Mouse (Mus musculus) heart, adult 9 months (tissue): ENCODE results near the gene Gars.

ENCODE experiments used
- DNase-seq, 2 experiments: peaks; one replicate each; pipeline ENCODE4 v3.0.0; 2022; ENCODE audit warnings: low spot score in 2 of 2

The Gars gene

DNA sequence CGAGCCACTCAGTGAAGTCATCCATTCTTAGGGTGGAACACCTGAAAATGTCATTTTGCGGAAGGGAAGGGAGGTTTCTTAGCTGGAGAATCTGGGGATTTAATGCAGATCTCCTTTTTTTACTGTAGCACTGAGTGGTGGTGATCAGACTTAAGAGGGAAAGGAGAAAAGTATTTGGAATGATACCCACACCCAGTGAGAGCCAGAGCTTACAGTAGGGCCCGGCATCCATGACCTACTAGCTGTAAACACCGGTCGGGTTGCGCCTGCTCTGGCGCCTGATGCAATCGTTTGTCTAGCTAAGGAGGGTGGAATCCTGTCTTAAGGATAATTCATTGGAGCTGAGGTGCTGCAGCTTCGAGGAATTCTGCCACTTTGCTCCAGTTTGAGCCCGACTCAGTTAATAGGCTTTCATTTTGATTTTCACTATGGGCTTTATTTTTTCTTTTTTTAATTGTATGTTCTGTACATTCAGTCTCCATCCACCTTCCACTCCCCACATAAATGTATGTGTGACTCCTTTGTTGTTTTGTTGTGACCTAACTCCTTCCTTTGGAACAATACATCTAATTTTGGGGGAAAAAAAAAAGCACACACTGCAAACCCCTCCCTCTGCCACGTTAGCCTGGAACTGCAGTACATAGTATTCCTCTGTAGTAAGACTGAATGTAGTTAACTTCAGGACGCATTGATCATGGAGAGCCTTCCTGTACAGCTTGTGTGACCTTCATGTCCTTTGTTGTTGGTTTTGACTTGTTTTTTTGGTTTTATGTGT lies 1.1 kb downstream of the Gars start:
- no peak for DNase-seq

DNA sequence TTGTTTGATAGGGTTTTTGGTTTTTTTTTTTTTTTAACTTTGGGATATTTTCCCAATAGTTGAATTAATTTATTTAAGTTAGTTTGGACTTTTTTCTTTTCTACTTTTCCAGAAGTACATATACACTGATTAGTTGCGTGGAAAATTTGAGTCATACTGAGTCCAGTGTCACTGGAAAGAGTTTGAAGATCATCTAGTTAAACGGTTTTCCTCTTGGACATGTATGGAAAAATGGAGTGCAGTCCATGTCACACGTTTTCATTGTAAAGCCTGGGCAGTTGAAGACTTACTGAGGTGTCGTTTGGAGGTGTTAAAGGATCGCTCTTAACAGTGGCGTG lies 1.6 kb downstream of the Gars start:
- no peak for DNase-seq

- no peak for DNase-seq
Measured at GRCm38 (mm10) chr6:55040031-55040430, 2.2 kb downstream of the Gars start.

DNA sequence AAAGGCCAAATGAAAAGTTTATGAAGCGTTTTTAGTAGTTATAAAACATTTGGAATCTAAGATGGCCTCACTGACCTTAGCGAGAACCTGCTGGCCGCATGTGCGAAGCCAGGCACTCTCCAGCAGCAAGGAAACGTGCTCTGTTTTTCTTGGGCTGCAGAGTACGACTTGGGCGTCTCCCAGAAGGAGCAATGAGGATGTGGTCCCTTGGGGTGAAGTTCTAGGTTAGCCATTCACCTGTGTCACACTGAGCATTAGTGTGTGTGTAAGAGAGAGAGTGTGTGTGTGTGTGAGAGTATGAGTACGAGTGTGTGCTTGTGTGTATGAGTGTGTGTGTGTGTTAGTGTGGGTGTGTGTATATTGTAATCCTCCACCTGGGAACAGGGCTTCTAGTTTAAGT lies 5.4 kb downstream of the Gars start:
- no peak for DNase-seq

DNA sequence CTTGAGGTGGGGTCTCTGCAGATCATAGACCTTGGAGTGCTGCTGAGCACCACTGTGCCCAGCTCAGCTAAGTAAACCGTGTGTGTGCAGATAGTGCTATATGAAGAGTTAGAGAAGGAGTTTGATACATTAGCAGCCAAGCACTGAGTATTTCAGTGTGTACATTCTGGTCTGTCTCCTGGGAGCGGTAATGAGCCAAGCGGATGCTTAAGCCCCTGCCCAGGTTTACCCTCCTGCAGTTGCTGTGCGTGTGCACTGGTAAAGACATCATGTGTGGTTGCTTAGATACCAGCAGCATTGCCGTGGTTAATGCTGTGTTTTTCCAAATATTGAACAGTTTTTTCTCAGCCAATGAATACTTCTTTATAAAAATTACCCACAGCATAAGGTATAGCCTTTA lies 6.7 kb downstream of the Gars start:
- no peak for DNase-seq

GRCm38 (mm10) chr6:55045326-55045725 lies 7.5 kb downstream of the Gars start:
- no peak for DNase-seq

GRCm38 (mm10) chr6:55049186-55049585 lies 11.4 kb downstream of the Gars start:
- DNase-seq = no peak

DNA sequence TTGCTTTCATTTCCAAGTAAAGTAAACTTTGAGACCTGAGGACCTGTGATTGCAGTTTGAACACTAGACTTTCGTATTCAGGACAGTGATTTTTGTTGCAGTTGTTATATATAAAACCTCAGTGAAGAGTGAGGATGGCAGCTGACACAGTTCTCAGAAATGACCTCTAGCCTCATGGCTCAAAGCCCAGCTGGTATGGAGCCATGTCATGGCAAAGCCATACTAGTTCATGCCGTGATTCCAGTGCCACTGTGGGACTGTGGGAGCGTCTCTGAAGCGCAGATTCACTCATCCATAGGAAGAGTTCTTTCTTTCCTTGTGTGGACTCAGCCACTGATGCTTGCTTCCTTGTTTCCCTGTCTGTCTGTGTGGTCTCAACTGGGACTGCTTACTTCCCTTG lies 16.7 kb downstream of the Gars start:
- DNase-seq = no peak

- no peak for DNase-seq
Measured at GRCm38 (mm10) chr6:55057427-55057826, 19.6 kb downstream of the Gars start.

GRCm38 (mm10) chr6:55060241-55060825 lies 22.5 kb downstream of the Gars start:
- DNase-seq = no peak

DNA sequence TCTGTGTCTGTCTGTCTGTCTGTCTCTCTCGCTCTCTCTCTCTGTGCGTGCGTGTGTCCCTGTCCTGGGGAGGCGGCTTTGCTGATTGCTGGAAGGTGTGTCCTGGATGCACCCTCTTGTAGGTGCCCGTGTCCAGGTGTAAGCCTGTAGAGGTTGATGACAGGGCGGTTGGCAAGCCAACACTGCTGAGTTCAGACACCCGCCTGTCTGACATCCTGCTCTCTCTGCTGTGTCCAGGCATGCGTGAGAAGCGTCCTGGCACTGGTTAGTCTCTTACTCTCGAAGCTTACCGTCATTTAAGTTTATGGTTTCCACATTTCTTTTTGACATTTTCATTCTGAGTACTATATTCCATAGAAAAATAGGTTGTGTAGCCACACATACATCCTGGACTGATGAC lies 23.5 kb downstream of the Gars start:
- DNase-seq = no peak

GRCm38 (mm10) chr6:55062200-55062599 lies 24.4 kb downstream of the Gars start:
- no peak for DNase-seq

GRCm38 (mm10) chr6:55063793-55064476 lies 26.1 kb downstream of the Gars start:
- DNase-seq = no peak

DNA sequence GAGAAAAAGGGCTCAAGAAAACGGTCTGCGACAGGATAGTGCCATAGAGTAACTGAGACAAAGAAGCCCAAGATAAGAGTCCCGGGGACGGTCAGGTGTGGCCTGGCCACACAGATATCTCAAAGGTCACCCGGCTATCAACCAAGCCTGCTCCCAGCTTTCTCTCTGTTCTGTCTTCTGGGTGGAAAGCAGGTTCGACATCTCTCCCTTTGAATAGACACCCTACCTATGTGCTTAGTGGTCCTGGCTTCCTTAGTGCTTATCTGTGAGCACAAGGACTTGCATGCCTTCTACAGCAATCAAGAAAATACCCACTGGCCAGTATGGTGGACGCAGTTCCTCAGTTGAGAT lies 26.6 kb downstream of the Gars start:
- no peak for DNase-seq

DNA sequence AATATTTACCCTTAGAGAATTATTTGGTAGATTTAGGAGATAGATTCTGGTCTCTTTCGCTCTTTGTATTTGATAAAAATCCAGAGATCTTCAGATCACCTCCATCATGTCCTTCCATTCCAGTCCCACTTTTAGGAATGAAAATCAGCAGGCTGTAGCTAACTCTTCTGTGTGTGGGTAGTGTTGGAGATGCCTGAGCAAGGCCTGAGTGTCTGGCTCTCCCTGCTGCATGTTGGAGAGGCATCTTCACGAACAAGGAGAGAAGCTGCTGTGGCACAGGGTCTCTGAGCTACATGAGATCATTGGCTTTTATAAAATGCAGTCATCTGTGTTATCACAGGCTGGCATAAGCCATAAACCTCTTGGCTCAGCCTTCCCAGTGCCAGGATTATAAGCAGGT lies 28.1 kb downstream of the Gars start:
- no peak for DNase-seq

DNA sequence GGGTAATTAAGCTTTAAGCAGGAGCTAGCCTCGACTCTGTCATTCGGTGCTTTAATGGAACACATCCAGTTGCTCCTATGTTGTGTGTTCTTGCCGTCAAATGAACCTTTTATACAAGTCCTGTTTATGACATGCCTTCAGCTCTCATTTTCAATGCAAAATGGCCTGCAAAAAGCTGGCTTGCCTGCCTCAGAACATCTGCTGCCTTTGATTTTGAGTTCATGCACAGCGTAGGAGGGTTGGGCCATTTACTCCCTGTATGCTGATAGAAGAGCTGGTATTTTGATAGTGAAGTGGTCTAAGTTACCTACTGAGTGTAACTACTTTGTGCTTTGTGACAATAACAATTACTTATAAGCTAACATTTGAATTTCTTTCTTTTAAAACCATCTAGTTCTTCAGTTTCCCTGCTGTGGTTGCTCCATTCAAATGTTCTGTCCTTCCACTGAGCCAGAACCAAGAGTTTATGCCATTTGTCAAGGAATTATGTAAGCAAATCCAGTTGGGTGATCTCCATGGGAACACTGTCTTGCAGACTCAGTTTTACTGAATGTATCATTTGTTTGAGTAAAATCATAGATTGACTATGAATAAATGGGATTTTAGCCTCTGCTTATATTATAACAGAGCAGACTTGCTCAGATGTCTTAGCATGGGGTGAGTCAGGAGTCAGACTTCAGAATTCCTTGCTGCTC lies 38.9 kb downstream of the Gars start:
- no peak for DNase-seq

GRCm38 (mm10) chr6:55081379-55081778 lies 43.6 kb downstream of the Gars start:
- DNase-seq = no peak

- DNase-seq = no peak
Measured at GRCm38 (mm10) chr6:55082261-55083051, 44.6 kb downstream of the Gars start.

GRCm38 (mm10) chr6:55087355-55087754 lies 49.5 kb downstream of the Gars start:
- no peak for DNase-seq

- no peak for DNase-seq
Measured at GRCm38 (mm10) chr6:55090639-55091038, 52.8 kb downstream of the Gars start.

DNA sequence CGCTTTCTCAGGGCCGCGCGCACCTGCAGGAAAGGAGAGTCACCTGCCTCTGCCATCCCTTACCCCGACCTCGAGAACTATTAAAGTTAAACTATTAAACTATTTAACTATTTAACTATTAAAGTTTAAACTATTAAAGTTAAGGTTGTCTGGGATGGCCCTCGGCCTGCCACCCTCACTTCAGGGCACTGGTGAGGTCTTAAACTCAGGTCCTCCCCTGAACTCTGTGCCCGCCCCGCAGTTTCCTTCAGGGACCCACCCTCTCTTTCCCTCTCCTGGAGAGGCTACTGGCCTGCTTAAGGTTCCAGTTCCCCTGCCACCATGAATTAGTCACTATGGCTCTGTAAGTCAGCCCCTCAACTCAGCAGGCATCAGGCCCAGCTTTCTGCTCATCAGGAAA lies 53.6 kb downstream of the Gars start:
- DNase-seq = no peak
